Mouse (Mus musculus) embryonic facial prominence, embryonic 10.5 days (tissue): Measurements from ENCODE around the gene M1ap. TPM values are rescaled to one million over a fixed set of nuclear protein-coding genes. Genes with fewer than 3 reads are reported as not detected.

ENCODE experiments used
- DNase-seq: peaks from one replicate; pipeline ENCODE4 v3.0.0-alpha.2; 2017; ENCODE audit warnings: low spot score
- H3K27ac ChIP-seq: fragments of 300-500 bp; sonication (generic); replicated peaks from 2 replicates; pipeline ENCODE4 v1.5.1; 2016; ENCODE audit warnings: mild to moderate bottlenecking
- H3K27me3 ChIP-seq: fragments of 300-500 bp; sonication (generic); replicated peaks from 2 replicates; pipeline ENCODE4 v1.6.1; 2016; ENCODE audit warnings: low read depth, mild to moderate bottlenecking; ENCODE audit not compliant: poor library complexity, severe bottlenecking
- H3K36me3 ChIP-seq: fragments of 300-500 bp; sonication (generic); replicated peaks from 2 replicates; pipeline ENCODE4 v1.6.1; 2016; ENCODE audit warnings: mild to moderate bottlenecking, moderate library complexity
- H3K4me1 ChIP-seq: fragments of 300-500 bp; sonication (generic); 2 replicates; pipeline ENCODE4 v1.6.1; 2016
- H3K4me3 ChIP-seq: fragments of 300-500 bp; sonication (generic); 2 replicates; pipeline ENCODE4 v1.5.1; 2016; ENCODE audit warnings: mild to moderate bottlenecking, moderate library complexity
- H3K9me3 ChIP-seq: fragments of 300-500 bp; sonication (generic); 2 replicates; pipeline ENCODE4 v1.6.1; 2016; ENCODE audit warnings: mild to moderate bottlenecking
- WGBS: fragments of 180-500 bp; shearing (Covaris S2); methylation state at CpG from one replicate; pipeline ENCODE4 v1.1.7; 2016; 5-methylcytosine and 5-hydroxymethylcytosine counted together
- polyA plus RNA-seq: library from polyadenylated mRNA; unstranded; fragments of >200 nt; fragmentation: Nextera tagmentation; extraction: Ambion mirVana; gene quantifications from 2 replicates; pipeline ENCODE4 v1.2.1, GENCODE M21; 2016

M1ap gene
- 0.31 and 0.56 TPM in 2 replicates for polyA plus RNA-seq

DNA sequence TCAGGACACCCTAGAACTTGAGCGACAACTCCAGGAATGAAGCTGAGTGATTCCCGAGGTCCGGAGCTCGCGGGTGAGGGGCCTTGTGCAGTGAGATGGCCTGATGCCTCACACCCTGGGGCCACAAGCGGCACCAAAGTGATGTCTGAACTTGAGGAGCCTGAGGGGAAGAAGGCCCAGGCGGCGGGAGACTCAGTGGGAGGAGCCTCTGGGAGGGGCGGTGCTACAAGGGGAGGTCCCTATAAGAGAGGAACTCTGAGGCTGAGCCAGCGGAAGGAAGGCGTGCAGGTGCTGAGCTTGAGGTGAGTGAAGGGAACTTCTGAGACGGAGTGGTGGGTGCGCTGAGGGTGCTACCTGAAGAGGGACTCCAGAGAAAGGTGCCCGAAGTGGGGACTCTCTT is at the start of gene M1ap:
M1ap (plus strand) TSS at position 252 of the 400 bp plus-strand sequence.
- DNase-seq: no peak
- no peak within 1 kb of the TSS for H3K4me3 ChIP-seq
- 65% methylated on average over 14 of the region's 14 CpGs for WGBS
- H3K4me1 ChIP-seq: no peaks in the 10 kb centered on the region
- H3K27me3 ChIP-seq: no peaks in the 10 kb centered on the region
- H3K36me3 ChIP-seq: no peaks in the 10 kb centered on the region
- H3K27ac ChIP-seq: no peak within 1 kb of the TSS
- H3K9me3 ChIP-seq: no peaks in the 10 kb centered on the region

DNA sequence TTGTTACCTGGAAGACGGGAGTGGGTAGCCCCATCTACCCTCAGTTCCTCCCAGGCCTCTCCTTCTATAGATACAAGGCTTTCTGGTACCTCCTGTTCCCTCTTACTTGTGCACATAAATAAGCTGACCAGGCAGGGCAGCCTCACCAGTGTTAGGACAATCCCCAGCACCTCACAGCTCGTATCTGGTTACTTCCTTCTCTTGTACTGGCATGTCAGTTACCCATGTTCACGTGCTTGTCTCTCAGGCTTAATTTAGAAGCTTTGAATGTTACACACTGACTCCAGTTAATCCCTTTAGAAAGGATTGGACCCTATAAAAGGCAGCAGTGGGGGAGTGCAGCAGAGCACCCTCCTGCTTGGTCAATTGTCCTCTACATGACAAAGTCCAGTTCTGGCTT is 49.4 kb upstream of the M1ap start:
- no peak for DNase-seq
- 54% methylated on average over 3 of the region's 3 CpGs for WGBS
- Histone ChIP-seq H3K4me3 (no peak overlapping the region), H3K27me3 (peaks cover 3% of the 10 kb centered on the region; the same call in 1 of the 2 replicates), H3K27ac (no peak overlapping the region), H3K9me3 (no peaks in the 10 kb centered on the region), H3K36me3 (no peaks in the 10 kb centered on the region), H3K4me1 (peaks cover 15% of the 10 kb centered on the region)

DNA sequence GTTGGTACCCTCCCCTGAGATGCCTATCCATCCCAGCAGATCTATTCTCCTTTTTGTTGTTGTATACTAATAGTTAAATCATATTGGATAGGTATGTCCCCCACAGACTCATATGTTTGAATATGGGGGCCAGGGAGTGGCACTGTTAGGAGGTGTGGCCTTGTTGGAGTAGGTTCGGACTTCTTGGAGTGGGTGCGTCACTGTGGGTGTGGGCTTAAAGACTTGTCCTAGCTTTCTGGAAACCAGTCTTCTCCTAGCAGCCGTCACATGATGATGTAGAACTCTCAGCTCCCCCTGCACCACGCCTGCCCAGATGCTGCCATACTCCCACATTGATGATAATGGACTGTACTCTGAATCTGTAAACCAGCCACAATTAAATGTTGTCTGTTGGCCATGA is 48.5 kb upstream of the M1ap start:
- H3K4me3 ChIP-seq: no peak overlapping the region
- DNase-seq: no peak
- peaks cover 15% of the 10 kb centered on the region for H3K4me1 ChIP-seq
- H3K9me3 ChIP-seq: no peaks in the 10 kb centered on the region
- H3K27ac ChIP-seq: no peak overlapping the region
- peaks cover 3% of the 10 kb centered on the region; the same call in 1 of the 2 replicates for H3K27me3 ChIP-seq
- H3K36me3 ChIP-seq: no peaks in the 10 kb centered on the region
- 85% methylated on average over 4 of the region's 4 CpGs for WGBS

DNA sequence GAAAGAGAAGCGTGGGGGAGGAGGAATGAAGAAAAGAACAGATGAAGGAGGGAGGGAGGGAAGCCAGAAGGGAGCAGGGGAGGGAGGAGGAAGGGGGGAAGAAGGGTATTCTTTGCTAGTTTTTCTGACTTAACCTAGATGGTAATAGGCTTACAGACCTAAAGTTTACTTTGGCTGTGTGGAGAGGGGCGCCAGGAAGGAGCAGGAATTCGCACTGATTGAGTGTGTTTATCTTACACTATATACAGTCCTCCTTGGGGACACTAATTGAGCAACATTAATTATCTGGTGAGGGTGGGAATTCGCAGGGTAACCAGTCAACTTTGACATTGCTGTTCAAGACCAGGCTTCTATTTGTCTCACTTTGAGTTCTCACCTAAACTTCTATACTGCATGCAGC is 48.0 kb upstream of the M1ap start:
- Histone ChIP-seq H3K27me3 (peaks cover 3% of the 10 kb centered on the region; the same call in 1 of the 2 replicates), H3K36me3 (no peaks in the 10 kb centered on the region), H3K4me3 (no peak overlapping the region), H3K27ac (no peak overlapping the region), H3K4me1 (peaks cover 13% of the 10 kb centered on the region), H3K9me3 (no peaks in the 10 kb centered on the region)
- WGBS: 50% methylated on average over 4 of the region's 4 CpGs
- DNase-seq: no peak

DNA sequence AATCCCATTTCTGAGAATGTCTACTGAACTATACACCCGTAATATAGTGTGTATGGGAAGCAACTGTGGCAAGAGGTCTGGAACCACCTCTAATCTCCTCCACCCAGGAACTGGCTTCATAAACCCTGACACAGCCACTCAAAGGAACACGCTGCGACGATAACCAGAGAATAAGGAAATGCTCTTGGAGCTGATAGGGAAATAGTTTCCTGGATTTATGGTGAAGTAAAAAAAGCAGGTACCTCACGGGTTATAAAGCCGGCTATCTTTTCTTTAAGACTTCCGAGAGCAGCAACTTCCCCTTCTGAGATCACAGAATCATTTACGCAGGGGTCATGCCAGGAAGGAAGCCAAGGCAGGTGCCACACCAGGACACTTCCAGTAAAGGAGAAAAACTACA is 44.1 kb upstream of the M1ap start:
- 82% methylated on average over 8 of the region's 8 CpGs for WGBS

DNA sequence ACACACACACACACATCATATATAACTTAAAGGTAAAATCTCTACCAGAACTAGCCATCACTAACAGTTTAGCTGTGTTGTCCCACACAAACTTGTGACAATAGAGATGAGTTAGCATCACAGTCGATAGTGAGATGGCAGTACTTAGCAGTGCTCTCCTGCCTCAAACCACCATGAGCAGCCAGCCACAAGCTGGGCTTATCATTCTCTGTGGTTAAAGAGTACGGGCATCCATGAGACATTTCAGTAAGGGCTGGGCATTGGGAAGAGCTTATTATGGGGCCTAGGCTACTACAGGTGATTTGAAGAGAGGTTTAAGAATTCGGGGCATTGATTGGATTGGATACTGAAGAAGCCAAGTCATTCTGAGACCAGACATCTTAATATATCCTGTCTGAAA is 39.7 kb upstream of the M1ap start:
- H3K27me3 ChIP-seq: 0 out of 2 replicates have a peak, but pooled peaks cover 5% of the 10 kb centered on the region
- no peak overlapping the region for H3K27ac ChIP-seq
- no peaks in the 10 kb centered on the region for H3K4me1 ChIP-seq
- H3K9me3 ChIP-seq: no peaks in the 10 kb centered on the region
- 88% methylated on average over 3 of the region's 3 CpGs for WGBS
- no peak for DNase-seq
- no peak overlapping the region for H3K4me3 ChIP-seq
- no peaks in the 10 kb centered on the region for H3K36me3 ChIP-seq

More for the DNA sequence above, 44.1 kb upstream of the M1ap start:
- no peak for DNase-seq
- H3K4me1 ChIP-seq: peaks cover 8% of the 10 kb centered on the region; the same call in 1 of the 2 replicates
- no peaks in the 10 kb centered on the region for H3K9me3 ChIP-seq
- H3K27ac ChIP-seq: no peak overlapping the region
- peaks cover 8% of the 10 kb centered on the region; the same call in 1 of the 2 replicates for H3K27me3 ChIP-seq
- H3K4me3 ChIP-seq: no peak overlapping the region
- no peaks in the 10 kb centered on the region for H3K36me3 ChIP-seq

DNA sequence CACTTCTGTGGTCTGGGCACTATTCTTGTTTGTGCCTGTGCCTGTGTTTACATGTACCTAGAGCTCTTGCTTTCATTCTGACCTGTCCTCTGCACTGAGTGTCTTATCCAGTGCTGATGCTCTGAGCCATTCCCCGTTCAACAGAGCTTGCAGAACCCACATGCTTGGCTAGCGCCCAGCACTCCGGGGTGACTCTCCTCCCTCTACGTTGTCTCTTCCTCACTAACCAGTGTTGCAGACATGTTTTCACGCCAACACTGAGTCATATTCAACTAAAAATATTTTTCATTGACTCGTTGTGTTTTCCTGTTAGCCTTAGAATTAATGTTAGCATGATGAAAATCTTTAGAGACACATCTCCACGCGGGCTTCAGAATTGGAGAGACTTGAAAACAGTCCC is 38.7 kb upstream of the M1ap start:
- H3K4me1 ChIP-seq: no peaks in the 10 kb centered on the region
- H3K9me3 ChIP-seq: no peaks in the 10 kb centered on the region
- 0 out of 2 replicates have a peak, but pooled peaks cover 5% of the 10 kb centered on the region for H3K27me3 ChIP-seq
- H3K27ac ChIP-seq: no peak overlapping the region
- DNase-seq: no peak
- 87% methylated on average over 8 of the region's 8 CpGs for WGBS
- H3K36me3 ChIP-seq: no peaks in the 10 kb centered on the region
- H3K4me3 ChIP-seq: no peak overlapping the region

DNA sequence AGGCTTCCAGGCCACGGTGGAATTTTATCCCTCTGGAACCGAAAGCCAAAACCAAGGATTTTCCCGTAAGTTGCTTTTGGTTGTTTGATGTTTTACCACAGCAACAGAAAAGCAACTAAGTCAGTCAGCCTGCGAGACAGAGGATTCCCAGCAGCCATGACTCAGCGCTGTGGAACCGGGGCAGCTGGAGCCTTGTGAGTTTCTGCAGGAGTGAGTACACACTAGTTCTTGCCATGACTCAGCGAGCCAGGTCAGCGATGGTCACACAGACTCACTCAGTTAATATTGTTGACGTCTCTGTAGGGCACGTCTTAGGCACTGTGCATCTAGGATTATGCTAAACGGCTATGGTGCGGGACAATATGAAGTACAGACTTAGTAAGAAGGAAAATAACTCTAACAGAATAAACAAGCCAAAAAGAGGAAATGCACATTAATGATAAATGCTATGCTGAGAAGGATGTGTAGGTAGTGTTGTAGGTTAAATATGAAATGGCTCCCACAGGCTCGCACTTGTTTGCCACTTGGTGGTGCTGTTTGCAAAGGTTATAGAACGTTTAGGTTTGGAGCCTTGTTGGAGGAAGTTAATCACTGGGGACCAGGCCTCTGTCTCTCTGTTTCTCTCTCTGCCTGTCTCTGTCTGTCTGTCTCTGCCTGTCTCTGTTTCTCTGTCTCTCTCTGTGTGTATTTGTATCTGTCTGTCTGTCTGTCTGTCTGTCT is 37.4 kb upstream of the M1ap start:
- no peak overlapping the region for H3K4me3 ChIP-seq
- 0 out of 2 replicates have a peak, but pooled peaks cover 9% of the 10 kb centered on the region for H3K27me3 ChIP-seq
- H3K4me1 ChIP-seq: no peaks in the 10 kb centered on the region
- no peak overlapping the region for H3K27ac ChIP-seq
- 67% methylated on average over 14 of the region's 14 CpGs for WGBS
- no peaks in the 10 kb centered on the region for H3K9me3 ChIP-seq
- peak; percentile 32 for DNase-seq
- H3K36me3 ChIP-seq: no peaks in the 10 kb centered on the region

DNA sequence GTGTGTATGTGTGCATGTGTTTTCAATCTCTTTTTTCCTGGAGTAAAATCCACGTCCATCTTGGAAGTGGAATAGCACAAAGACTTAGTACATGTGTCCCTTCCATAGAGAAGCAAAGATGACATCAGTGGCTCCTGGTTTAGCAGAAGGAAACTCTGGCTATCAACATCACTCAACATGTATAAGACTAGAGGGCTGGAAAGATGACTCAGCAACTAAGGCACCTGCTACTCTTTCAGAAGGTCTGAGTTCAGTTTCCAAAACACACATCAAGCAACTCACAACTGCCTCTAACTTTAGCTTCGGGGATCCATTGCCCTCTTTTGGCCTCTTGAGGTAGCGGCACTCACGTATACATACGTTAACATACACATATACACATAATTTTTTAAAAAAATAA is 35.4 kb upstream of the M1ap start:
- H3K4me1 ChIP-seq: no peaks in the 10 kb centered on the region
- no peaks in the 10 kb centered on the region for H3K36me3 ChIP-seq
- H3K9me3 ChIP-seq: no peaks in the 10 kb centered on the region
- DNase-seq: no peak
- WGBS: 93% methylated on average over 5 of the region's 5 CpGs
- 0 out of 2 replicates have a peak, but pooled peaks cover 4% of the 10 kb centered on the region for H3K27me3 ChIP-seq
- H3K4me3 ChIP-seq: no peak overlapping the region
- no peak overlapping the region for H3K27ac ChIP-seq

DNA sequence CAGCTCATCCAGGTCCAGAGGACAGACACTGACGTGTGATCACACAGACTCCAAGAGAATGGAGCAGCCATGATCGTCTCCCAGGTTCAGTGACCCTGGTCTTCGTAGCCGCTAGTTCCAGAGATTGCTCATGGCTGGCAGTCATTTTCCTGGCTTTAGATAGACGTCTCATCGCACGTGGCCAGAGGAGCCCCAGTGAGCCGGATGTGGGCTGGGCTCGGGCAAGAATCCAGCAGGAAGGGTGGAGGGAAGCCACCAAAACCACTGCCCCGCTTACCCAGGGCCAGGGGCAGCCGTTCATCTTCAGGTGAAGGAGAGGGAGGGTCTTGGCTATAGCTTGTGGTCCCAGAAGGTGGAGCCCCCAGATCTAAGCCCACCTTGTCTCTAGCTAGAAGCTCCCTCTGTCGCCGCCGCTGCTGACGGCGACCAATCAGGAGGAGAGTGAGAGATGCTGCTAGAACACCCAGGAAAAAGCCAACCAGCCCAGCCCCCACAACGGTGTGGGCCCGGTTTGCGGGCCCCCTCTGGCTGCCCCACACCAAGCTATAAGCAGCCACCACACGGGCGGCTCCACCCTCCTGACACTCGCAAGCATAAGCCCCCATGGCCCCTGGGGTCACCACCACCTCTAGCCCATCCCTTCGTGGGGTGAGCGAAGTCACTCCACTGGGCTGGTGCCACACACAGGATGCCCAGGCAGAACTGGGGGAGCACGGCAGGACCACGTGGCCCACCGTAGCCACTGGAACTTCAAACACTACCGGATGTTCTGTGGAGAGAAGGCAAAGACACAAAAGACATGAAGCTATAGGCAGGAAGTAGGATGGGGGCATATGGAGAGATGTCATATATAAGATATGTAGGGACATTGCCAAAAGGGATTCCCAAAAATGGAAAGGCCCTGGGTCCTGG is 33.1 kb upstream of the M1ap start:
- H3K4me1 ChIP-seq: no peaks in the 10 kb centered on the region
- 0 out of 2 replicates have a peak, but pooled peaks cover 14% of the 10 kb centered on the region for H3K27me3 ChIP-seq
- H3K27ac ChIP-seq: no peak overlapping the region
- H3K9me3 ChIP-seq: no peaks in the 10 kb centered on the region
- H3K36me3 ChIP-seq: no peaks in the 10 kb centered on the region
- no peak overlapping the region for H3K4me3 ChIP-seq
- no peak for DNase-seq
- 85% methylated on average over 28 of the region's 28 CpGs for WGBS

DNA sequence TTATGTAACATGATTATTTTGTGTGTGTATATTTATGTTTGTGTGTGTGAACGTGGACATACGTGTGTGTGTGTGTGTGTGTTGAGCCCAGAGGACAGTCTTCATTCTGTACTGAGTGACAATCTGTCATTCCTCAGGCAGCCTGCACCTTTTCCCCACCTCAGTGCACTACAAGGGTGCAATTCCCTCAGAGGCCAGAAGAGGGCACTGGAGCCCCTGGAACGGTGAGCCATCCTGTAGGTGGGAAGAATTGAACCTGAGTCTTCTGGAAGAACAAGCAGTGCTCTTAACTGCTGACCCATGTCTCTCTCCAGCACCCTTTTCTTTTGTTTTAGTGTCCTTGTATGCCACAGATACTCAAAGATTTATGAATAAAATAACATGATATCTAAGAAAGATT is 30.8 kb upstream of the M1ap start:
- Histone ChIP-seq H3K27me3 (peaks cover 14% of the 10 kb centered on the region; the same call in 1 of the 2 replicates), H3K4me3 (no peak overlapping the region)
- whole genome bisulfite sequencing: 21% methylated on average over 3 of the region's 3 CpGs

DNA sequence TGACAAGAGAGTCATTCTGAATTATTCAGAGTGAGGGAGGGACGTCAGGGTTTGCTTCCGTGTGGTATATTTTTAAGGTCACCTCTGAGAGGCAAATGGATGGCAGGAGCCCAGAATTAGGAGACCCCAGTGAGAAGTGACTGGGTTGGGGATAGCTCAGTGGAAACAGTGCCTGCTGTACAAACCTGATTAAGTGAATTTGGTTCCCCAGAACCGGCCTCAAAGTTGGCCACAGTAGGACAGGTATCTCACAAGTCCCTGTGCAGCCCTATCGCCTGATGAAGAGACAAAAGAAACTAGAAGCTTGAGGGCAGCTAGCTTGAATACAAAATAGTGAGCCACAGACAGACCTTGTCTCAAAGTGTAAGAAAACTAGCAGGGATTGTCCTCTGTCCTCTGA is 30.2 kb upstream of the M1ap start:
- no peak for DNase-seq
- no peaks in the 10 kb centered on the region for H3K36me3 ChIP-seq
- H3K27ac ChIP-seq: no peak overlapping the region
- WGBS: 84% methylated on average over 4 of the region's 4 CpGs
- no peaks in the 10 kb centered on the region for H3K9me3 ChIP-seq
- H3K4me1 ChIP-seq: no peaks in the 10 kb centered on the region
- no peak overlapping the region for H3K4me3 ChIP-seq
- peaks cover 14% of the 10 kb centered on the region; the same call in 1 of the 2 replicates for H3K27me3 ChIP-seq

More for the DNA sequence above, 30.8 kb upstream of the M1ap start:
- DNase-seq: peak; percentile 76
- no peaks in the 10 kb centered on the region for H3K4me1 ChIP-seq
- H3K27ac ChIP-seq: no peak overlapping the region
- no peaks in the 10 kb centered on the region for H3K36me3 ChIP-seq
- no peaks in the 10 kb centered on the region for H3K9me3 ChIP-seq
